Mouse (Mus musculus) embryonic fibroblast, embryonic 13.5 days (primary cell): ENCODE results near the gene Lfng. TPM values are rescaled to one million over a fixed set of nuclear protein-coding genes. Genes with fewer than 3 reads are reported as not detected.

Experiments
- H3K27ac ChIP-seq: 2 replicates; pipeline ENCODE4 v1.5.1; 2012; ENCODE audit warnings: low read length, control low read depth, inconsistent platforms; ENCODE audit not compliant: insufficient read depth
- H3K4me1 ChIP-seq: 2 replicates; pipeline ENCODE4 v1.6.1; 2011; ENCODE audit warnings: low read length; ENCODE audit not compliant: control insufficient read depth, insufficient read depth
- H3K4me3 ChIP-seq: 2 replicates; pipeline ENCODE4 v1.5.1; 2011; ENCODE audit warnings: mild to moderate bottlenecking, control low read depth, low read length; ENCODE audit not compliant: insufficient read depth
- CTCF ChIP-seq: IDR thresholded peaks from 2 replicates; pipeline ENCODE4 v1.5.1; 2011; ENCODE audit warnings: mild to moderate bottlenecking, control low read depth, low read length, moderate library complexity, borderline replicate concordance; ENCODE audit not compliant: insufficient read depth
- POLR2A ChIP-seq: IDR thresholded peaks from 2 replicates; pipeline ENCODE4 v1.6.1; 2011; ENCODE audit warnings: low read depth, mild to moderate bottlenecking, control low read depth, low read length, moderate library complexity
- polyA plus RNA-seq: library from polyadenylated mRNA; stranded (reverse); fragments of >200 nt; gene quantifications from 2 replicates; pipeline ENCODE4 v1.2.4, GENCODE M21; 2011; ENCODE audit warnings: low read depth; ENCODE audit not compliant: missing spikeins, insufficient read length

The Lfng gene
- polyA plus RNA-seq, 1 experiment, result 8.2 TPM

DNA sequence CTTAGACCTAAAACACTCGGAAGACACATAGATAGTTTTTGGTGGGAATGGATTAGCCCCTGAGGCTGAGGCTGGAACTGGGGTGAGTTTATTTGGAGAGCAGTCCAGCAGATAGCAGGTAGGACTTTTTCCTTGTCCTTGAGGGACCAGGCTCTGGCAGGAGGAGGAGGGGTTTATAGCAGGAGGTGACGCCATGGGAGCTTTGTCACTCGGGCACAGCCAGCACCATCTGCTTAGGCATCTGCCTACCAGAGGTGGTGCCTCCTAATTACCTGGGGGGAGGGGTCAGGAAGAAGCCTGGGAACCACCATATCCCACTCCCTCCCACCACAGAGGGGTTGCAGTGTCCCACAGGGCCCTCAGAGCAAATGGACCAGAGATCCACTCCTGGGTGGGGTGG, 1.9 kb upstream of the Lfng start:
- Histone ChIP-seq H3K27ac (no peak overlapping the region), H3K4me1 (peaks cover 9% of the 10 kb centered on the region), H3K4me3 (no peak overlapping the region)
- TF ChIP-seq POLR2A (no peak), CTCF (no peak)

DNA sequence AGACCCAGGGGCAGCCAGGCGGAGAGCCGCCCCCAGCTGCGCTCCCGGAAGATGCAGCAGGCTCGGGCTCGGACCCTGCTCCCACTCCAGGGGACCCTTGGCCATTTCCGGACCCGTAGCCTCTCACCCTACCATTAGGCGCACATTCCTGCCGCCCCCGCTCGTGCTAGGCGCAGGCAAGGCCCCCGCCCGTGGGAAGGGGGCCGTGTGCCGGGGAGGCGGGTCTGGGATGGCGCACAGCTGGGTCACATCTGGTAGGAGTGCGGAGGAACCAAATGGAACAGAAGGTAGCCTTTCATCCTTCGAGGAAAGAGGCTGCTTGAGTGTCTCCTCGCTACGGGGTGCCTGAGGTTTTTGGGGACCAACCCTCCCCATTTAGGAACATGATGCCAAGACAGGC, 734 bp upstream of the Lfng start:
- Histone ChIP-seq H3K4me1 (peaks cover 9% of the 10 kb centered on the region), H3K4me3 (no peak overlapping the region), H3K27ac (no peak overlapping the region)
- TF ChIP-seq CTCF, result no peak
- TF ChIP-seq POLR2A, result no peak

- Histone ChIP-seq H3K4me1 (peaks cover 9% of the 10 kb centered on the region), H3K4me3 (peak overlapping the region; percentile 53), H3K27ac (peak overlapping the region; percentile 24)
- no peak for TF ChIP-seq CTCF
- no peak; the same call in 1 of the 2 replicates for TF ChIP-seq POLR2A
Measured at GRCm38 (mm10) chr5:140607836-140608633, 915 bp downstream of the Lfng start.

DNA sequence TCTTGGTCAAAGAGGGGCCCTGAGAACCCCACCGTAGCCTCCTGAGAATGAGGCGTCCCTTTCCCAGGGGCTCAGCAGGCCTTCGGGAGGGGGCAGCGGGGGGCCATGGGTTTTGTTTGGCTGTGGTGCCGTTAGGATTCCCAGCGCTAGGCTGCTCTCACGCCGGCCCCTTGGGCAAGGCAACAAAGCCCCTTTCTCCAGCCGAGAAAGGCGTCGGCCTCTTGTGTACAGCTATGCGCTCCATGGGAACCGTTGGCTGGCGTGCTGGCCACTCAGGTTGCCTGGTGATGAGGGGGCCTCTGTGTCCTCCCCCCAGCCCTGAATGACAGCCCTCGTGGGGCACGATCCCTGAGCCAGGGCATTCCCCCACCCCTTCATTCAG, 1.5 kb downstream of the Lfng start:
- Histone ChIP-seq H3K4me3 (peak overlapping the region; percentile 53), H3K27ac (peak overlapping the region; percentile 24), H3K4me1 (peaks cover 9% of the 10 kb centered on the region)
- no peak for TF ChIP-seq CTCF
- no peak for TF ChIP-seq POLR2A

GRCm38 (mm10) chr5:140609511-140610272, 2.6 kb downstream of the Lfng start:
- peak overlapping the region; percentile 71 for H3K27ac ChIP-seq
- H3K4me3 ChIP-seq, result peak overlapping the region; percentile 53
- peaks cover 6% of the 10 kb centered on the region for H3K4me1 ChIP-seq
- TF ChIP-seq CTCF, result no peak
- no peak for TF ChIP-seq POLR2A

GRCm38 (mm10) chr5:140610273-140611011, 3.3 kb downstream of the Lfng start:
- H3K4me3 ChIP-seq, result 0 out of 2 replicates have a peak overlapping the region, but pooled peaks have one; percentile 2
- peak overlapping the region; percentile 67 for H3K27ac ChIP-seq
- H3K4me1 ChIP-seq, result peaks cover 4% of the 10 kb centered on the region; the same call in 1 of the 2 replicates
- no peak for TF ChIP-seq CTCF
- no peak for TF ChIP-seq POLR2A

DNA sequence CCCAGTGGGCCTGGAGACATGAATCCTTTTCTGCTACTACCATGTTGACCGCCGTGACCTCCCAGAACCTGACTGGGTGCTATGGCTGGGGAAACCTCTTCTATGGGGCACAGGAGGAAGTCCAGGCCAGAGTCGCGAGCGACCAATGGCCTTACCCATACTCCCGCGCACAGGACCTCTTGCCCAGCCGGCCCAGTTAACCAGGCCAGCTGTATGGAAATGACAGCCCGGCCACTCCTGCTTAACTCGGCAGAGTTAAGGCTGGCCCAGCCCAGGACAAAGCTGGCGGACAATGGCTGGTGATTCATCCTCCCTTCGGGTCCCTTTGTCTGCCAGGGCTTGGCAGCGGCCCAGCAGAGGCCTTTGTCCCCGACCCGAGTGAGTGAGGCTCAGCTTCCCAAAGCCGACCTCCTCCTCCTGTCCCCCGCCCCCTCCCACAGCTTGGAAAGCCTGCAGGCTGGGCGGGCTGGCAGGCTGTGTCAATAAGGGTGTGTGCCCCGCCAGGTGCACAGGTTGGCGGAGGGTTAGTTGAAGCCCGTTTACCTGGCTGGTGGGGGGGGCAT, 4.0 kb downstream of the Lfng start:
- peaks cover 4% of the 10 kb centered on the region; the same call in 1 of the 2 replicates for H3K4me1 ChIP-seq

GRCm38 (mm10) chr5:140611611-140612185, 4.6 kb downstream of the Lfng start:
- Histone ChIP-seq H3K4me1 (peaks cover 4% of the 10 kb centered on the region; the same call in 1 of the 2 replicates), H3K4me3 (no peak overlapping the region), H3K27ac (no peak overlapping the region; the same call in 1 of the 2 replicates)
- no peak for TF ChIP-seq CTCF
- TF ChIP-seq POLR2A, result no peak

More for the DNA sequence above, 4.0 kb downstream of the Lfng start:
- H3K4me3 ChIP-seq, result 0 out of 2 replicates have a peak overlapping the region, but pooled peaks have one; percentile 2
- TF ChIP-seq CTCF (no peak), POLR2A (peak; percentile 52; the same call in 1 of the 2 replicates)
- H3K27ac ChIP-seq, result peak overlapping the region; percentile 67

DNA sequence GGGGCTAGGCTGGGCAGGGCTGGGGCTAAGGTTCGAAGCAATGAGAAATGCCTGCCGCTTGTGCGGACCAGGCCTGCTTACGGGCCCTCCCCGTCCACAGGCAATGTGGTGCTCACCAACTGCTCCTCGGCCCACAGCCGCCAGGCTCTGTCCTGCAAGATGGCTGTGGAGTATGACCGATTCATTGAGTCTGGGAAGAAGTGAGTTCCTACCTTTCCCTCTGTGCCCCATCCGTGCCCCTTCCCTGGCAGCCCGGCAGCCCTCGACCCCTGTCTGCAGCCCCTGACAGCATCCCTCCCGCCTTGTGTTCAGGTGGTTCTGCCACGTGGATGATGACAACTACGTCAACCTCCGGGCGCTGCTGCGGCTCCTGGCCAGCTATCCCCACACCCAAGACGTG, 5.1 kb downstream of the Lfng start:
- H3K4me1 ChIP-seq, result peaks cover 4% of the 10 kb centered on the region; the same call in 1 of the 2 replicates
- TF ChIP-seq CTCF (no peak), POLR2A (no peak)
- no peak overlapping the region for H3K4me3 ChIP-seq
- H3K27ac ChIP-seq, result no peak overlapping the region
